Mouse (Mus musculus) retina, adult 2 months (tissue): ENCODE data around the gene Hist1h1a.
A peak's percentile ranks its signal among the peaks of the same experiment; 100 is the strongest.
"Not testable (repeated sequence)": the region's sequence is repeated elsewhere in the genome, so short reads cannot be mapped to it uniquely, and the experiment has no call there.

Source experiments
- DNase-seq: peaks from one replicate; pipeline ENCODE4 v3.0.0-alpha.2; 2012; ENCODE audit warnings: low read depth, low spot score

The Hist1h1a gene

GRCm38 (mm10) chr13:23743963-23744362 is 19.5 kb upstream of the Hist1h1a start:
- DNase-seq: no peak

GRCm38 (mm10) chr13:23744421-23745380 is 18.8 kb upstream of the Hist1h1a start:
- no peak for DNase-seq

GRCm38 (mm10) chr13:23745381-23746161 is 17.9 kb upstream of the Hist1h1a start, which contains the start of gene Hist1h3c:
Hist1h3c (minus strand) TSS chr13:23745602.
- peak; percentile 73 for DNase-seq

GRCm38 (mm10) chr13:23746201-23747080 is 17.0 kb upstream of the Hist1h1a start, which contains the start of gene Hist1h2bb:
Hist1h2bb (plus strand) TSS chr13:23746734.
- peak; percentile 82 for DNase-seq

GRCm38 (mm10) chr13:23747081-23747891 is 16.2 kb upstream of the Hist1h1a start:
- no peak for DNase-seq

- DNase-seq: no peak
These were observed 15.6 kb upstream of the Hist1h1a start for GRCm38 (mm10) chr13:23747892-23748288.

- DNase-seq: no peak
These were observed 13.8 kb upstream of the Hist1h1a start for GRCm38 (mm10) chr13:23749563-23750121.

- DNase-seq: not testable (repeated sequence)
These were observed 12.5 kb upstream of the Hist1h1a start, which contains the start of gene Hist1h2ab for GRCm38 (mm10) chr13:23750839-23751477. Hist1h2ab (plus strand) TSS chr13:23751126.

GRCm38 (mm10) chr13:23751478-23751956 is 11.9 kb upstream of the Hist1h1a start:
- DNase-seq: no peak

GRCm38 (mm10) chr13:23752067-23752741 is 11.3 kb upstream of the Hist1h1a start, which contains the start of gene Hist1h3b:
Hist1h3b (plus strand) TSS chr13:23752267.
- peak; percentile 67 for DNase-seq

- no peak for DNase-seq
These were observed 10.7 kb upstream of the Hist1h1a start for GRCm38 (mm10) chr13:23752742-23753172.

- no peak for DNase-seq
These were observed 10.0 kb upstream of the Hist1h1a start for GRCm38 (mm10) chr13:23753314-23754078.

GRCm38 (mm10) chr13:23755000-23755399 is 8.5 kb upstream of the Hist1h1a start:
- no peak for DNase-seq

- DNase-seq: peak; percentile 83
These were observed 6.7 kb upstream of the Hist1h1a start, which contains the start of gene Hist1h4b for GRCm38 (mm10) chr13:23756790-23757189. Hist1h4b (plus strand) TSS chr13:23757013.

GRCm38 (mm10) chr13:23757211-23757773 is 6.2 kb upstream of the Hist1h1a start:
- no peak for DNase-seq

- DNase-seq: no peak
These were observed 5.5 kb upstream of the Hist1h1a start for GRCm38 (mm10) chr13:23757921-23758320.

GRCm38 (mm10) chr13:23759251-23759771 is 4.2 kb upstream of the Hist1h1a start:
- no peak for DNase-seq
